18 mouse cellular contexts compared by ENCODE assay signal in the genomic region with DNA sequence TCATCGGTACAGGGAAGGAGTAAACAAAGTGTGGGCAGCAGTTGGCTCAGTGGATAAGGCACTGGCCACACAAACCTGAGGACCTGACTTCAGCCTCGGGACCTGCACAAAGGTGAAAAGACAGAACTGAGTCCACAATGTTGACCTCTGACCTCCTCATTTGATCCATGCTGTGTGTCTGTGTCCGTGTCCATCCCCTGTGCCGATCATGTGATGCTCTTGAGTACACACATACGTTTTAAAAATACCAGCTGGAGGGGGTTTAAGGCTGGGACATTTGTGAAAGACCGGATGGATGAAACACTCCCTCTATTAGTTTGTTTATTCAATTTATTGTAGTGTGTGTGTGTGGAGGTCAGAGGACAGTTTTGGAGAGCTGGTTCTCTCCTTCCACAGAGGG. TPM values are rescaled to one million over a fixed set of nuclear protein-coding genes. Genes with fewer than 3 reads are reported as not detected.
DNase-seq lines count a peak whose midpoint lies in the region; ATAC-seq and TF ChIP-seq lines count a peak whose summit lies in the region.
"Had no signal": no experiment of that assay in that cellular context is flagged by ENCODE, and none has a peak within 500 bp of the region (broad histone marks: within the 10 kb centered on the region; RNA-seq: fewer than 3 reads in every experiment).

No protein-coding gene starts in this region.

- DNase-seq in kidney, adult 2 months = peak; percentile 44
- no peak for DNase-seq in kidney, postnatal 14 days
- peak; percentile 40 for DNase-seq in lung, postnatal 0 days (ENCODE audit: low spot score)
- no peak for DNase-seq in lung, postnatal 25 days (ENCODE audit: low spot score)
- no peak for DNase-seq in cerebellum, adult 11-12 months
- DNase-seq: adrenal gland, postnatal 10 days; cerebellum, adult 18-20 months; cerebellum, adult 9-11 months; cerebellum, postnatal 36 days; heart, adult 2 months had no signal

- no peak for TF ChIP-seq EP300 in lung, postnatal 0 days (IDR thresholded peaks at IDR 0.05)

- no peaks in the 10 kb centered on the region; the same call in 1 of the 2 replicates for H3K36me3 ChIP-seq in kidney, adult 2 months (ENCODE audit: control insufficient read depth, insufficient read depth, low read length)
- no peaks in the 10 kb centered on the region for H3K36me3 ChIP-seq in lung, postnatal 0 days (ENCODE audit: insufficient read depth, low read length)
- H3K36me3 ChIP-seq in liver, embryonic 15.5 days (replicated peaks) = no peaks in the 10 kb centered on the region
- no peaks in the 10 kb centered on the region for H3K36me3 ChIP-seq in hindbrain, embryonic 13.5 days
- H3K36me3 ChIP-seq: embryonic facial prominence, embryonic 13.5 days; hindbrain, embryonic 10.5 days; hindbrain, embryonic 15.5 days had no signal

- no peaks in the 10 kb centered on the region for H3K27me3 ChIP-seq in kidney, adult 2 months (replicated peaks; ENCODE audit: control insufficient read depth, insufficient read depth, low read length)
- H3K27me3 ChIP-seq in lung, postnatal 0 days (replicated peaks; ENCODE audit: insufficient read depth, low read length) = no peaks in the 10 kb centered on the region
- no peaks in the 10 kb centered on the region for H3K27me3 ChIP-seq in liver, embryonic 15.5 days
- no peaks in the 10 kb centered on the region for H3K27me3 ChIP-seq in hindbrain, embryonic 13.5 days
- H3K27me3 ChIP-seq: embryonic facial prominence, embryonic 13.5 days; forebrain, embryonic 13.5 days; hindbrain, embryonic 15.5 days had no signal

- no peak overlapping the region for H3K27ac ChIP-seq in kidney, adult 2 months (ENCODE audit: insufficient read depth, low read depth, low read length)
- no peak overlapping the region for H3K27ac ChIP-seq in lung, postnatal 0 days (ENCODE audit: low read length)
- peak overlapping the region; percentile 51; the same call in 1 of the 2 replicates for H3K27ac ChIP-seq in liver, embryonic 15.5 days (replicated peaks)
- H3K27ac ChIP-seq in hindbrain, embryonic 13.5 days = no peak overlapping the region
- H3K27ac ChIP-seq: embryonic facial prominence, embryonic 13.5 days; forebrain, embryonic 13.5 days; heart, adult 2 months; hindbrain, embryonic 10.5 days; hindbrain, embryonic 15.5 days had no signal

- peak; percentile 54; the same call in 1 of the 2 replicates for ATAC-seq in lung, postnatal 0 days
- ATAC-seq in liver, embryonic 15.5 days (ENCODE audit: insufficient read depth) = peak; percentile 79
- ATAC-seq in erythroid progenitor cell, adult 5-6 weeks (replicated peaks; ENCODE audit: low FRiP score, poor library complexity, severe bottlenecking) = no peak
- no peak for ATAC-seq in hindbrain, embryonic 13.5 days (ENCODE audit: low FRiP score)
- ATAC-seq: forebrain, embryonic 13.5 days had no signal

- no peak overlapping the region for H3K9ac ChIP-seq in lung, postnatal 0 days (replicated peaks; ENCODE audit: low read depth)
- H3K9ac ChIP-seq in liver, embryonic 15.5 days = no peak overlapping the region
- no peak overlapping the region for H3K9ac ChIP-seq in hindbrain, embryonic 13.5 days
- H3K9ac ChIP-seq: embryonic facial prominence, embryonic 13.5 days; forebrain, embryonic 13.5 days; hindbrain, embryonic 15.5 days had no signal

- no peak overlapping the region for H3K4me2 ChIP-seq in lung, postnatal 0 days (replicated peaks; ENCODE audit: low read depth, low read length)
- H3K4me2 ChIP-seq in liver, embryonic 15.5 days = 0 out of 2 replicates have a peak overlapping the region, but pooled peaks have one; percentile 29
- H3K4me2 ChIP-seq in hindbrain, embryonic 13.5 days = no peak overlapping the region
- H3K4me2 ChIP-seq: embryonic facial prominence, embryonic 13.5 days; forebrain, embryonic 13.5 days; heart, embryonic 11.5 days; hindbrain, embryonic 15.5 days had no signal

- TF ChIP-seq CTCF in kidney, adult 2 months (conservative IDR thresholded peaks at IDR 0.05; ENCODE audit: insufficient read depth, insufficient read length, low read depth, low read length) = no peak
- TF ChIP-seq CTCF in lung, postnatal 0 days (IDR thresholded peaks at IDR 0.05) = no peak

- no peak overlapping the region for H3K4me3 ChIP-seq in kidney, adult 2 months (ENCODE audit: insufficient read depth, low read depth, low read length)
- H3K4me3 ChIP-seq in lung, postnatal 0 days (ENCODE audit: low read depth, low read length) = no peak overlapping the region
- no peak overlapping the region for H3K4me3 ChIP-seq in liver, embryonic 15.5 days (replicated peaks)
- no peak overlapping the region for H3K4me3 ChIP-seq in hindbrain, embryonic 13.5 days
- H3K4me3 ChIP-seq: embryonic facial prominence, embryonic 13.5 days; forebrain, embryonic 13.5 days; heart, adult 2 months; hindbrain, embryonic 10.5 days; hindbrain, embryonic 15.5 days had no signal

- TF ChIP-seq POLR2A in kidney, adult 2 months (IDR thresholded peaks at IDR 0.05; ENCODE audit: low read depth, low read length) = no peak

- 50% methylated on average over 6 of the region's 6 CpGs for WGBS in kidney, adult 2 months
- 27% methylated on average over 6 of the region's 6 CpGs for WGBS in lung, postnatal 0 days
- 61% methylated on average over 6 of the region's 6 CpGs for WGBS in liver, embryonic 15.5 days (ENCODE audit: insufficient replicate concordance)
- WGBS in hindbrain, embryonic 13.5 days = 69% methylated on average over 6 of the region's 6 CpGs

- no peaks in the 10 kb centered on the region for H3K9me3 ChIP-seq in lung, postnatal 0 days (ENCODE audit: low read length)
- H3K9me3 ChIP-seq in liver, embryonic 15.5 days (replicated peaks) = no peaks in the 10 kb centered on the region
- no peaks in the 10 kb centered on the region for H3K9me3 ChIP-seq in hindbrain, embryonic 13.5 days
- H3K9me3 ChIP-seq: embryonic facial prominence, embryonic 13.5 days; forebrain, embryonic 13.5 days; hindbrain, embryonic 10.5 days; hindbrain, embryonic 15.5 days had no signal

- H3K4me1 ChIP-seq in kidney, adult 2 months (ENCODE audit: control insufficient read depth, insufficient read depth, low read length) = peaks cover 6% of the 10 kb centered on the region
- H3K4me1 ChIP-seq in lung, postnatal 0 days (ENCODE audit: insufficient read depth, low read depth, low read length) = peaks cover 6% of the 10 kb centered on the region; the same call in 1 of the 2 replicates
- peaks cover 35% of the 10 kb centered on the region for H3K4me1 ChIP-seq in liver, embryonic 15.5 days (replicated peaks)
- H3K4me1 ChIP-seq in hindbrain, embryonic 13.5 days (replicated peaks) = peaks cover 4% of the 10 kb centered on the region
- H3K4me1 ChIP-seq: forebrain, embryonic 13.5 days; hindbrain, embryonic 15.5 days had no signal

RNA-seq across cellular contexts. Expression of gene Scap, which starts 10.7 kb away (rescaled TPM):
- polyA plus RNA-seq in kidney, adult 2 months (2012; rRNA removed) = 44.8 and 45.5 TPM in 2 replicates
- 18.1 and 21.3 TPM in 2 replicates for polyA plus RNA-seq in lung, postnatal 0 days (2015; fragmentation: Nextera tagmentation; extraction: Ambion mirVana)
- polyA plus RNA-seq in liver, embryonic 15.5 days (2015; fragmentation: Nextera tagmentation; extraction: Ambion mirVana) = 26.8 and 32.7 TPM in 2 replicates
- total RNA-seq in erythroid progenitor cell, adult 5-6 weeks (2015; ENCODE audit: low replicate concordance) = 6.3 and 6.5 TPM in 2 replicates
- total RNA-seq in erythroid progenitor cell, adult 5-6 weeks (2017; ENCODE audit: low replicate concordance) = 2.8 and 6.0 TPM in 2 replicates
- 45.3 and 46.2 TPM in 2 replicates for polyA plus RNA-seq in hindbrain, embryonic 13.5 days (2015; fragmentation: Nextera tagmentation; extraction: Ambion mirVana)

RNA-seq across cellular contexts. Expression of gene Elp6, which starts 38.8 kb away (rescaled TPM):
- 8.6 and 10.7 TPM in 2 replicates for polyA plus RNA-seq in kidney, adult 2 months (2012; rRNA removed)
- 6.9 and 7.8 TPM in 2 replicates for polyA plus RNA-seq in lung, postnatal 0 days (2015; fragmentation: Nextera tagmentation; extraction: Ambion mirVana)
- 6.9 and 7.4 TPM in 2 replicates for polyA plus RNA-seq in liver, embryonic 15.5 days (2015; fragmentation: Nextera tagmentation; extraction: Ambion mirVana)
- total RNA-seq in erythroid progenitor cell, adult 5-6 weeks (2015; ENCODE audit: low replicate concordance) = 1.1 TPM in 1 of 2 replicates, not detected in the other
- total RNA-seq in erythroid progenitor cell, adult 5-6 weeks (2017; ENCODE audit: low replicate concordance) = 1.8 and 3.9 TPM in 2 replicates
- 44.6 and 48.7 TPM in 2 replicates for polyA plus RNA-seq in hindbrain, embryonic 13.5 days (2015; fragmentation: Nextera tagmentation; extraction: Ambion mirVana)

Comparison
In these comparisons a context has a peak if more than half of its experiments do, and no peak if none do; other contexts are left out.
1. DNase-seq: peak in kidney, adult 2 months (single experiment) and lung, postnatal 0 days (single experiment); none in kidney, postnatal 14 days (single experiment), lung, postnatal 25 days (single experiment) and cerebellum, adult 11-12 months (single experiment).
2. ATAC-seq: peak in lung, postnatal 0 days (single experiment) and liver, embryonic 15.5 days (single experiment); none in erythroid progenitor cell, adult 5-6 weeks (single experiment) and hindbrain, embryonic 13.5 days (single experiment).